Mouse (Mus musculus) heart, adult 2 months (tissue): Measurements from ENCODE around the gene Mnt. TPM values are rescaled to one million over a fixed set of nuclear protein-coding genes. Genes with fewer than 3 reads are reported as not detected.

Source experiments
- DNase-seq, 2 experiments: peaks; one replicate each; pipeline ENCODE4 v3.0.0; 2021
- H3K27ac ChIP-seq: fragments of 200-600 bp; 2 replicates; pipeline ENCODE4 v1.8.1; 2022
- H3K27me3 ChIP-seq: fragments of 200-500 bp; 2 replicates; pipeline ENCODE4 v1.6.1; 2012; ENCODE audit warnings: mild to moderate bottlenecking, low read length, inconsistent platforms, mixed read lengths; ENCODE audit not compliant: control insufficient read depth, insufficient read depth
- H3K36me3 ChIP-seq: fragments of 200-500 bp; 2 replicates; pipeline ENCODE4 v1.6.1; 2012; ENCODE audit warnings: low read length, inconsistent platforms; ENCODE audit not compliant: control insufficient read depth, insufficient read depth
- H3K4me1 ChIP-seq: fragments of 200-500 bp; 2 replicates; pipeline ENCODE4 v1.6.1; 2011; ENCODE audit warnings: low read length; ENCODE audit not compliant: control insufficient read depth, insufficient read depth
- H3K4me3 ChIP-seq: fragments of 200-600 bp; 2 replicates; pipeline ENCODE4 v1.8.1; 2022
- H3K79me2 ChIP-seq: fragments of 200-500 bp; replicated peaks from 2 replicates; pipeline ENCODE4 v1.6.1; 2012; ENCODE audit warnings: mild to moderate bottlenecking, inconsistent platforms, low read length, moderate library complexity, mixed read lengths; ENCODE audit not compliant: control insufficient read depth, insufficient read depth
- H3K9ac ChIP-seq: fragments of 200-500 bp; 2 replicates; pipeline ENCODE4 v1.6.1; 2012; ENCODE audit warnings: low read depth, mild to moderate bottlenecking, control low read depth, inconsistent platforms, low read length, mixed read lengths
- CTCF ChIP-seq: fragments of 200-600 bp; IDR thresholded peaks from 2 replicates; pipeline ENCODE4 v1.8.1; 2022; ENCODE audit warnings: antibody characterized with exemption, mild to moderate bottlenecking, moderate library complexity
- EP300 ChIP-seq: fragments of 200-500 bp; IDR thresholded peaks from 2 replicates; pipeline ENCODE4 v1.6.1; 2011; ENCODE audit warnings: low read depth, low read length, control low read depth; ENCODE audit not compliant: insufficient read depth
- POLR2A ChIP-seq: fragments of 200-500 bp; IDR thresholded peaks from 2 replicates; pipeline ENCODE4 v1.6.1; 2011; ENCODE audit warnings: mild to moderate bottlenecking, low read depth, low read length, control low read depth; ENCODE audit not compliant: insufficient read depth
- WGBS: fragments of 180-500 bp; shearing (Covaris S2); methylation state at CpG from one replicate; pipeline ENCODE4 v1.1.7; 2018; 5-methylcytosine and 5-hydroxymethylcytosine counted together
- intact Hi-C: fragments of 180-260 bp; cut with DNase I; formaldehyde crosslinking; loops from one replicate; pipeline ENCODE4 v1.15.1; 2025
- microRNA-seq, 2 experiments: library from miRNA; unstranded; fragments of <30 nt; microRNA quantifications; one replicate each; pipeline ENCODE4 v1.2.0; 2021
- polyA plus RNA-seq: library from polyadenylated mRNA; depleted of rRNA; stranded (reverse); fragments of >200 nt; gene quantifications from 2 replicates; pipeline ENCODE4 v1.2.3, GENCODE M21; 2012; rRNA removed
- total RNA-seq, 2 experiments: library from RNA; stranded (reverse); gene quantifications; 2 replicates each; pipeline ENCODE4 v1.2.3; 2021

The Mnt gene
- total and polyA plus RNA-seq, 3 experiments = 6.7 to 10.7 (median 6.9) TPM

- Histone ChIP-seq H3K36me3 (no peaks in the 10 kb centered on the region), H3K27me3 (no peaks in the 10 kb centered on the region), H3K4me1 (no peaks in the 10 kb centered on the region), H3K4me3 (no peak overlapping the region), H3K79me2 (no peaks in the 10 kb centered on the region), H3K27ac (no peak overlapping the region), H3K9ac (no peak overlapping the region)
- TF ChIP-seq EP300 (no peak), POLR2A (no peak), CTCF (no peak)
- no peak for DNase-seq
- 95% methylated on average over 10 of the region's 10 CpGs for whole genome bisulfite sequencing
- intact Hi-C loops = no loop called here
These were observed 52.4 kb downstream of the Mnt start for GRCm38 (mm10) chr11:74883098-74883497.

- Histone ChIP-seq H3K4me3 (no peak overlapping the region), H3K4me1 (peaks cover 2% of the 10 kb centered on the region), H3K36me3 (no peaks in the 10 kb centered on the region), H3K27me3 (no peaks in the 10 kb centered on the region), H3K27ac (no peak overlapping the region), H3K79me2 (no peaks in the 10 kb centered on the region; the same call in none of the 2 replicates), H3K9ac (no peak overlapping the region)
- DNase-seq = peak in 1 of 2 experiments; percentile 16
- intact Hi-C loops = no loop called here
- 68% methylated on average over 4 of the region's 4 CpGs for WGBS
- TF ChIP-seq EP300 = no peak
- TF ChIP-seq CTCF = no peak
- no peak for TF ChIP-seq POLR2A
These were observed 63.9 kb downstream of the Mnt start for GRCm38 (mm10) chr11:74894619-74895018.

Small RNA genes lying within 50 kb of the gene (microRNA-seq; reads per million reads assigned to microRNA genes)
- gene Mir6926 = 0.77 to 1.1 reads per million in 2 experiments

Other genes with a start within 250 kb of the Mnt start
- 10 to 100 TPM; 82.7 to 88.9 TPM for gene Rap1gap2, start 220.0 kb upstream of the Mnt start, total RNA-seq
- 43.9 and 78.5 TPM in 2 replicates for gene Rap1gap2, start 220.0 kb upstream of the Mnt start, polyA plus RNA-seq
- under 1 TPM; 0.23 to 0.32 TPM for gene Ccdc92b, start 211.3 kb upstream of the Mnt start, total RNA-seq
- 0.27 and 0.38 TPM in 2 replicates for gene Ccdc92b, start 211.3 kb upstream of the Mnt start, polyA plus RNA-seq
- 100 to 1,000 TPM; 200 to 222 TPM for gene Cluh, start 181.4 kb upstream of the Mnt start, total RNA-seq
- gene Cluh, start 181.4 kb upstream of the Mnt start, polyA plus RNA-seq = 133 and 177 TPM in 2 replicates
- gene Pafah1b1, start 106.2 kb upstream of the Mnt start, total RNA-seq = 100 to 1,000 TPM; 208 to 233 TPM
- gene Pafah1b1, start 106.2 kb upstream of the Mnt start, polyA plus RNA-seq = 30.2 and 73.0 TPM in 2 replicates
- 10 to 100 TPM; 16.3 to 17.8 TPM for gene Mettl16, start 60.1 kb upstream of the Mnt start, total RNA-seq
- 2.8 and 4.6 TPM in 2 replicates for gene Mettl16, start 60.1 kb upstream of the Mnt start, polyA plus RNA-seq
- gene Sgsm2, start 66.1 kb downstream of the Mnt start, total RNA-seq = 1 to 10 TPM; 5.1 to 5.3 TPM
- gene Sgsm2, start 66.1 kb downstream of the Mnt start, polyA plus RNA-seq = 8.3 and 10.2 TPM in 2 replicates
- 10 to 100 TPM; 17.7 to 18.5 TPM for gene Tsr1, start 67.2 kb downstream of the Mnt start, total RNA-seq
- 7.3 and 8.8 TPM in 2 replicates for gene Tsr1, start 67.2 kb downstream of the Mnt start, polyA plus RNA-seq
- 10 to 100 TPM; 17.8 to 19.5 TPM for gene Smg6, start 94.9 kb downstream of the Mnt start, total RNA-seq
- gene Smg6, start 94.9 kb downstream of the Mnt start, polyA plus RNA-seq = 18.1 and 26.5 TPM in 2 replicates
- 10 to 100 TPM; 24.1 to 31.7 TPM for gene Srr, start 95.0 kb downstream of the Mnt start, total RNA-seq
- 12.6 and 25.1 TPM in 2 replicates for gene Srr, start 95.0 kb downstream of the Mnt start, polyA plus RNA-seq